Mouse (Mus musculus) right cerebral cortex, postnatal 14 days (tissue): ENCODE measurements around the gene Dpf2.
"Not testable (repeated sequence)": the region's sequence is repeated elsewhere in the genome, so short reads cannot be mapped to it uniquely, and the experiment has no call there.

Experiments used
- DNase-seq: peaks from one replicate; pipeline ENCODE4 v3.0.0; 2022

Gene Dpf2

DNA sequence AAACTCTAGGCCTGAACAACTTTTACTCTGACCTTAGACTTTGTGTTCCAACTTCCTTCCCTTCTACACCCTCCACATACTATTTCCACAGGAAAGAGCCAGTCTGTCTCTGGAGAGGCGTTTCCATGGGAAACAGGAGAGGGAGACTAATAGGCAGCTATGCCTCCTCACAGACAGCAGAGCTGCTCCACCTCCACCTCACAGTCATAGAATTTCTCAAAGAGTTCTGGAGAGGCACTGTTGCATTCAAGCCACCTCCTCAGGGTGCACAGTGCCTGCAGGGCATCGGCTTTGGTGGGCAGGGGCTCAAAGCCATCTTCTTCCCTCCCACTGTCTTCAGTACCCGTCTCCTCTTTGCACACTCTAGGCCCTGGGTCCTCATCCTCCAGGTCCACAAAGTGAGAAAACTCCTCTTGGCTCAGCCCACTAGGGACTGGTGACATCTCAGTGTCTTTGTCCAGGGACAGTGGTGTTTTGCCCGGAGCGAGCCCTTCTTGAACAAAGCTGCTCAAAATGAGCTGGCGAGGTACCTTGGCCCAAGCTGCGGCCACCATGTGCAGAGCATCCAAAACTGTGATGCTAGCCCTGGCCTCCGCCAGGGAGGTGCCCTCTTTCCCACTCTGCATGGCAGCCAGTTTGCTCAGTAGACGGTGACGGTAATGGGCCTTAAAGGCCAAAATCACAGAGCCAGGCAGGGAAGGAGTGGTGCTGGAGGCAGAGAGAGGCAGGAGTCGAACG is 21.1 kb downstream of the Dpf2 start:
- no peak for DNase-seq

DNA sequence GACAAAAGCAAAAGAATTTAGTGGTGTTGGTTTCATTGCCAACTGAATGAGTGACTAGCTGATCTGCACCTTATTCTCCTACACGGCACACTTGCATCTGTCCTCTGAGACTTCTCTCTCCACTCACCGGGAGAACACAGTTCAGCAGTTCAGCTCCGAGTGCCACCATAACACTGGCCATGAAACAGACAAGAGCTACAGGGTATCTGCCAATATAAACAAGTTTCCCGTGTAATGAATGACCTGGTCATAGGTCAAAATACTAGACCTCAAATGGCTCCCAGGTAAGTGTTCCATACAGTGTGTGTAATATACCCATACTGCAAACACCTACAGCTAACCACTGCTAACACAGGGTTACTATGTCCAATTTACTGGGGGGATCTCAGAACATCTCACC is 23.6 kb downstream of the Dpf2 start:
- DNase-seq, result no peak

DNA sequence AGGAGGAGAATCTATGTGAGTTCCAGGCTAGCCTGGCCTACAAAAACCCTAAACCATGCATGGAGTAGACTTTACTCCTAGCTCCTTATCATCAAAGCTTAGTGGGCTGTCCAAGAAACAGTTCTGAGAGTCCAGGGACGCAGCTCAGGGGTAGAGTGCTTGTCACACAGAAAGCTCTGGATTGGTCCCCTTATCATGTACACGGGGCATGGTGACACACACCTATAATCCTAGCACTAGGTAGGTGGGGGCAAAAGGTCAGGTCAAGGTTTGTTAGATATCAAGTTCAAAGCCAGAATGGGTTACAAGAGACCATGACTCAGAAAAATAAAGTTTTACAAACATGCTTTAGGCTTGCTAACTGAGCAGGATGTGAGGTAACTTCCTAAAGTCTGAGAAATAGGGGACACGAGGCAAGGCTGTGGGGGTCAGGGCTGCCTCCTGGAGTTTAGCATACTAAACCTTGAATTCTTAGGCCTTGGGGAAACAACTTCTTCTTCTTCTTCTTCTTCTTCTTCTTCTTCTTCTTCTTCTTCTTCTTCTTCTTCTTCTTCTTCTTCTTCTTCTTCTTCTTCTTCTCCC is 25.5 kb downstream of the Dpf2 start:
- no peak for DNase-seq

DNA sequence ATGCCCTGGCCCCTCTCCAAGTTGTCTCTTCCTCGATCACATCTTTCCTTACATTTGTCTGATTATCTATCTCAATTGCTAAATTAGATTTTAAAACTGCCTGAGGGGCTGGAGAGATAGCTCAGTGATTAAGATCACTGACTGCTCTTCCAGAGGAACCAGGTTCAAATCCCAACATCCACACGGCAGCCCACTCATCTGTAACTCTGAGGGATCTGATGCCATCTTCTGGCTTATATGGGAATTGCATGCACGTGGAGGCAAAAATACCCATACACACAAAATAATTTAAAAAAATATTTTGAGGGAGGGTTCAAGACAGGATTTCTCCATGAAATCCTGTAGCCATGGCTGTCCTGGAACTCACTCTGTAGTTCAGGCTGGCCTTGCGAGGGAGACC is 27.0 kb downstream of the Dpf2 start:
- DNase-seq, result no peak

DNA sequence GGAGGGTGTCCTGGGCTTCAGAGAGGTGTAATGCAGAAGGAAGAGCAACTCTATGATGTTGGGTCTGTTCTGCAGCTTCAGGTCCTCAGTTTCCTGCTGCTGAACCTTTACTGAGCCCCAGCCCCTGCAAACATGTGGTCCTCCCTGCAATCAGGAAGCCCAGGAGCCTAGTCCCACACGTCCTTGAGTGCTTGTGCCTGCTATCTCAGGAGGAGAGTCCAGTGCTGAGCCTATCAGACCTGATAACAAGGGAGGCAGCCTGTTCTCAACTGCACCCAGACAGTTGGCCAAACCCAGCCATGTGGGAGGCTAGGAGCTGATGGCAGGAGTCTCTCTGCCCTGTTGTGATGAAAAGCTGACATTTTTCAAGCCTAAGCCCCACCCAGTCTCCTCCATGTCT is 28.9 kb downstream of the Dpf2 start:
- no peak for DNase-seq

DNA sequence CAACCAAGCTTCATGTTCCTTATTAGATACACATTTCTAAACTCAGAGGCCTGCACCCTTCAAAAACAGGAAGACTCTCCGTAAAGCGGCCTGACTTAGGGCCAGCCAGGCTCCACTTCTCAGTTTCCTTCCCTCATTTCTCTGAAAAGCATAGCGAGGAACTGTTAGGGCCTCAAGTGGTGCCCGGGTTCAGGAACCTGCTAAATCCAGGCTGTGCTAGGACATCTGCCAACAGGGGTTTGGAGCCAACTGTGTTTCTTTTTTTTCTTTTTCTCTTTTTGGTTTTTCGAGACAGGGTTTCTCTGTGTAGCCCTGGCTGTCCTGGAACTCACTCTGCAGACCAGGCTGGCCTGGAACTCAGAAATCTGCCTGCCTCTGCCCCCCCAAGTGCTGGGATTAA is 30.7 kb downstream of the Dpf2 start:
- DNase-seq, result not testable (repeated sequence)

DNA sequence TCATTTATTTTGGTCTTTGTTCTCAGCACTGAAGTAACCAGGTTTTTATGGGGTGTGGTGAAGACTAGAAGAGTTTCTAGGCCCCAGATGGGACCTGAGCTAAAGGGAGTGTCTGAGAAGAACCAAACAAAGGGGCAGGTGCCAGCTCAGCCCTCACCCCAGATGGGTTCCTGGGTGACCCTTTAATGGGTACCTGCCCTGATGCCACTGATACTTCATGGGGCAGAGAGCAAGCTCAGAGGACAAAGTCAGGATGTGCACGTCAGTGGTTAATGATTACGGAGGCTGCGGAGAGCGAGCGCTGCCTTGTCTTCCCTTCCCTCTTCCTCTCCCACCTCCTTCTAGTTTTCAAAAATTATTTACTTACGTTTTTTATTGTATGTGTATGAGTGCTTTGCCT is 31.7 kb downstream of the Dpf2 start:
- no peak for DNase-seq

DNA sequence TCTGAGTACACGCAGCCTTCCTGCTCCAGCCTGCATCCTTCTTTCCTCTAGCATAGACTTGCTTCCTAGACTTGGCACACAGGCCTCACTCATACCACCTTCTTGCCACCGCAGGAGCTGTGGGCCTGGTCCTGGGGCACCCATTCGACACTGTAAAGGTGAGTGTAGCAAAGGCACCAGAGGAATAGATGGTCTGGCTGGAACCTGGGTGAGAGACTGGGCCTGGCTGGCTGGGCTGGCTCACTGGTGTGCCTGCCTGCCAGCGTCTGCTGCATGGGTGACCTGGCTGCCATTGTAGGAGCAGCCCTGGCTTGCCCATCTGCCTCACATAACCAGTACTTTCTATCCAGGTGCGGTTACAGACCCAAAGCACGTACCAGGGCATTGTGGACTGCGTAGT is 33.1 kb downstream of the Dpf2 start:
- DNase-seq, result no peak

DNA sequence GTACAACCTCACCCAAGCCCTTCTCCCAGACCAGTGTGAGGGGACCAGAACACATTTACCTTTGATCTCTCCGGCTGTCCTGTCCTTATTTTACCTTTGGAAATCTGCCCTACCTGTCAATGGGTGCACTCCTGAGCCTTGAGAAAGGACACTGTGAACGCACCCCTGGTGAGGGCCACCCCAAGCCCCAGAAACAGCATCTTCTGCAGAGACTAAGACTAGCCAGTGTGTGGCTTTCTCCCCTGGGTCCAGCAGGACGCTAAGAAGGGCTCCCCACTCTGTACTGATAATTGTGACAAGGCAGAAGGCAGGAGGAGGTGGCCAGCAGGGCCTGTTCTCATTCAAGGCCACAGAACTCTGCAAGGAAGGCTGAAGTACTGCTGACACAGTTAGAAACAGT is 33.9 kb downstream of the Dpf2 start:
- no peak for DNase-seq

GRCm38 (mm10) chr19:5878362-5878722 is 34.5 kb downstream of the Dpf2 start:
- DNase-seq, result no peak

GRCm38 (mm10) chr19:5877618-5878361 is 35.0 kb downstream of the Dpf2 start, which contains the start of gene Slc25a45:
Gene Slc25a45 (plus strand): TSS chr19:5877808.
- DNase-seq, result peak; percentile 75

DNA sequence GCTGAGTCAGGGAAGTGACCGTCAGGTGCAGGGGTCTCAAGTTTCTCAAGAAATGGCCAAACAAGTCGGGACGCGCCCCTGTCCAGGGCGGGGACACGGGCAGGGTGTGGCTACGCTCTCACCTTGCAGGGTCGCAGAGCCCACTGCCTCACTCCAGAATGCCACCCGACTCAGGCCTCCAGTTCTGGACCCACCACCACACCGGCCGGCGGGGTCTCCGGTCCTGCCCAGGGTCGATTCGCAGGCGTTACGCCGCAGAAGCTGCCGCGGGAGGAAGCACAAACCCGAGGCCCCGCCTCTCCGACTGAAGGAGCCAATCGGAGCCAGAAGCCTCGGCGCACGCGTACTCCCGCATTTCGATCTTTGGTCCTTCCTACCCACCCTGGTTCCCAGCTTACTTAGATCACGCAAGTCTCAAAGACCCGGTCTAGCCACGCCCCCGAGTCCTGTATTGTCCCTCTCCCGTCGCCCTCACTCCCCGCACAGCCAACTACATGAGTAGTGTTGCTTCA is 37.8 kb downstream of the Dpf2 start, which contains the start of gene Frmd8:
Gene Frmd8 (minus strand): TSS at position 306 of the 512 bp plus-strand sequence.
- DNase-seq, result peak; percentile 91

- no peak for DNase-seq
Observed at GRCm38 (mm10) chr19:5874391-5874968, 38.3 kb downstream of the Dpf2 start.

DNA sequence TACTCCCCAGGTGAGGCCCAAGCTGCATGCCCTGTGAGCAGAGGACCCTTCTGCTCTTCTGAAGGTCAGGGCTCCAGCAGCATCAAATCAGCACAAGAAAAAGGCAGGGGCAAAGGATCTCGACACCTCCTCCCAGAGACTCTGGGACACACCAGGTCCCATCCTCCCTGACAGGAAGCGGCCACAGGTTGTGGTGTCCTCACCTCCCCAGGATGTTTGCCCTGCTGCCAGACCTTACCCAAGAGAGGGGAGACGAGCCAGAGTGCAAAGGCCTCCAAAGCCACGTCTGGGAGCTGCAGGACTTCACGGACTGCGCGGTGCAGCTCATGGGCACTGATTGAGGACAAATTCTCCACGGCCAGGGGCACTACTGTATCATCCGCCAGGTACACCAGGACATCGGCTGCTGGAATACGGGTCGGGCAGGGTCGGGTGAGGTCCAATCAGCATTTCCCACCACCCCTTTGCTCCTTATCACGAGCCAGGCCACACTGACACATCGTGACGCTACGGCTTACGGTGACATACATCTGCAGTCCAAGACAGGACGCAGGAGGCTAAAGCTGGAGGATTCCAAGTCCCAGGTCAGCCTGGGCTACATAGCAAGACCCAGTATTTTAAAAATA is 39.8 kb downstream of the Dpf2 start:
- DNase-seq, result no peak

- no peak for DNase-seq
Observed at GRCm38 (mm10) chr19:5872528-5872927, 40.3 kb downstream of the Dpf2 start.

- DNase-seq, result no peak
Observed at GRCm38 (mm10) chr19:5871683-5872082, 41.1 kb downstream of the Dpf2 start.

DNA sequence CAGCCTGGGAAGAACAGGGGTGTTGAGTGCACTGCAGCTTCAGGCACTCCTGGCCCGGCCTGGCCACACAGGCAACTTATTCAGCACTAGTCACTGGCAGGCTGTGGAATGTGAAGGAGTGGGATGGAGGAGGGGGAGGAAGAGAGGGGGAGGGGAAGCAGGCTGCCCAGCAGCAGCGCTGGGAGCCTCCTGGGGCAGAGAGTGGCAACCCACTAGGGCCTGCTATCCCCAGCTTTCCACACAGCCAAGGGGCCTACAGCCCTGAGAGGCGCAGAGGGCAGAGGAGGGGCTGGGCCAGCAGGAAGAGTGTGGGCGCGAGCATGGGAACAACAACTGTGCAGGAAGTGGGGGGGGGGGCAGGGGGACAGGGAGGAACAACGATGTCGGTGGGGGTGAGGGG is 41.5 kb downstream of the Dpf2 start:
- no peak for DNase-seq

- no peak for DNase-seq
Observed at GRCm38 (mm10) chr19:5868096-5868495, 44.7 kb downstream of the Dpf2 start.

GRCm38 (mm10) chr19:5864710-5865398 is 48.0 kb downstream of the Dpf2 start:
- no peak for DNase-seq

GRCm38 (mm10) chr19:5863776-5864175 is 49.0 kb downstream of the Dpf2 start:
- DNase-seq, result no peak

GRCm38 (mm10) chr19:5862335-5863085 is 50.3 kb downstream of the Dpf2 start:
- no peak for DNase-seq

DNA sequence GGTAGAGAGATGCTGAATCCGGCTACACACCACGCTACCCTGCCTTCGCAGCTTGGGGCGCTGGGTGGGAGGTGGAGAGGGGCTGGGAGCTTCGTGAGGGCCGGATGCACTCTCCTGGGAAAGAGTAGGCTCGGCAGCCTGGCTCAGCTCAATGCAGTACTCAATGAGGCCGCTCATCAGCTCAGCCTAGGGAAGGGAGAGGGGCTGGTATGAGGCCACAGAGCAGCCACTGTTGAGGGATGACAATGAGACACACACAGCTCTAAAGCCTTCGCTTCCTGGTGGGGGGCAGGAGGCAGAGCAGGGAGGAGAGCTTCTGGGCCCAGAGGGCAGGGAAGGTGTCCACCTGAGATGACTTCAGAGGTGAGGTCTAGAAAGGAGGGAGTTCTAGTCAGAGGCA is 56.2 kb downstream of the Dpf2 start:
- DNase-seq, result no peak
